In genomic region chr13:55208837-55209648, GRCm38 (mm10) we compare ENCODE assay signal across 9 mouse cellular contexts. TPM values are rescaled to one million over a fixed set of nuclear protein-coding genes. Genes with fewer than 3 reads are reported as not detected.
DNase-seq lines count a peak whose midpoint lies in the region; ATAC-seq and TF ChIP-seq lines count a peak whose summit lies in the region.
"Had no signal": no experiment of that assay in that cellular context is flagged by ENCODE, and none has a peak within 500 bp of the region (broad histone marks: within the 10 kb centered on the region; RNA-seq: fewer than 3 reads in every experiment).

No protein-coding gene starts in this region.

- H3K4me2 ChIP-seq in embryonic facial prominence, embryonic 11.5 days (ENCODE audit: low read depth, low read length): no peak overlapping the region; the same call in 1 of the 2 replicates
- peak overlapping the region; percentile 97; the same call in 1 of the 2 replicates for H3K4me2 ChIP-seq in liver, embryonic 12.5 days

- no peak for ATAC-seq in embryonic facial prominence, embryonic 11.5 days (replicated peaks; ENCODE audit: insufficient number of reproducible peaks, low FRiP score, low TSS enrichment, low read depth)
- ATAC-seq in liver, embryonic 12.5 days: no peak

- DNase-seq in gastrocnemius, adult 2 months: peak; percentile 33
- no peak for DNase-seq in gastrocnemius, adult 8-10 months (ENCODE audit: low spot score in 2 of 2)
- DNase-seq in embryonic facial prominence, embryonic 11.5 days (ENCODE audit: low spot score): peak; percentile 10
- no peak for DNase-seq in adrenal gland, postnatal 4 days (ENCODE audit: low spot score in 2 of 2)
- no peak for DNase-seq in frontal cortex, adult 2 months (ENCODE audit: extremely low spot score in 1 of 2, low spot score in 1 of 2)
- DNase-seq in layer of hippocampus, postnatal 36 days: no peak

- H3K27ac ChIP-seq in gastrocnemius, adult 2 months: peak overlapping the region; percentile 92
- peak overlapping the region; percentile 77 for H3K27ac ChIP-seq in ES-Bruce4 (ENCODE audit: insufficient read depth, low read length)
- no peak overlapping the region for H3K27ac ChIP-seq in embryonic facial prominence, embryonic 11.5 days (replicated peaks; ENCODE audit: low read depth, low read length)
- peak overlapping the region; percentile 49 for H3K27ac ChIP-seq in liver, embryonic 12.5 days

- H3K36me3 ChIP-seq in ES-Bruce4 (ENCODE audit: control insufficient read depth, insufficient read depth, low read length, poor library complexity, severe bottlenecking): peaks cover 10% of the 10 kb centered on the region
- H3K36me3 ChIP-seq in embryonic facial prominence, embryonic 11.5 days (replicated peaks; ENCODE audit: control insufficient read depth, insufficient read depth, low read depth, low read length): no peaks in the 10 kb centered on the region
- H3K36me3 ChIP-seq in liver, embryonic 12.5 days: peaks cover 9% of the 10 kb centered on the region

- peaks cover 3% of the 10 kb centered on the region for H3K4me1 ChIP-seq in ES-Bruce4 (ENCODE audit: control insufficient read depth, insufficient read depth, low read length)
- H3K4me1 ChIP-seq in embryonic facial prominence, embryonic 11.5 days (ENCODE audit: control insufficient read depth, insufficient read depth, low read length): peaks cover 11% of the 10 kb centered on the region
- peaks cover 39% of the 10 kb centered on the region for H3K4me1 ChIP-seq in liver, embryonic 12.5 days

- intact Hi-C loops in gastrocnemius, adult 2 months (cut with DNase I): no loop called here

- peak; percentile 34 for TF ChIP-seq CTCF in gastrocnemius, adult 2 months (IDR thresholded peaks at IDR 0.05)
- no peak for TF ChIP-seq CTCF in ES-Bruce4 (IDR thresholded peaks at IDR 0.05; ENCODE audit: low read depth, low read length)

- no peaks in the 10 kb centered on the region for H3K27me3 ChIP-seq in ES-Bruce4 (ENCODE audit: control insufficient read depth, insufficient read depth, low read length, poor library complexity, severe bottlenecking)
- H3K27me3 ChIP-seq in embryonic facial prominence, embryonic 11.5 days (ENCODE audit: control insufficient read depth, insufficient read depth, low read length): no peaks in the 10 kb centered on the region; the same call in 1 of the 2 replicates
- no peaks in the 10 kb centered on the region for H3K27me3 ChIP-seq in liver, embryonic 12.5 days (replicated peaks)
- H3K27me3 ChIP-seq: CH12.LX had no signal

- H3K9ac ChIP-seq in ES-Bruce4 (ENCODE audit: low read depth, poor library complexity, severe bottlenecking): peak overlapping the region; percentile 99
- no peak overlapping the region; the same call in 1 of the 2 replicates for H3K9ac ChIP-seq in embryonic facial prominence, embryonic 11.5 days (replicated peaks; ENCODE audit: low read length)
- H3K9ac ChIP-seq in liver, embryonic 12.5 days: no peak overlapping the region

- H3K4me3 ChIP-seq in gastrocnemius, adult 2 months: peak overlapping the region; percentile 94; the same call in 1 of the 2 replicates
- peak overlapping the region; percentile 47 for H3K4me3 ChIP-seq in ES-Bruce4 (ENCODE audit: low read depth, low read length)
- H3K4me3 ChIP-seq in embryonic facial prominence, embryonic 11.5 days (ENCODE audit: low read depth, low read length): no peak overlapping the region
- no peak overlapping the region for H3K4me3 ChIP-seq in liver, embryonic 12.5 days

- no peak for TF ChIP-seq EP300 in ES-Bruce4 (IDR thresholded peaks at IDR 0.05; ENCODE audit: insufficient read depth, low read depth, low read length)

- H3K9me3 ChIP-seq in ES-Bruce4 (replicated peaks; ENCODE audit: control insufficient read depth, insufficient read depth, low read length, poor library complexity, severe bottlenecking): no peaks in the 10 kb centered on the region
- no peaks in the 10 kb centered on the region for H3K9me3 ChIP-seq in embryonic facial prominence, embryonic 11.5 days (replicated peaks; ENCODE audit: control insufficient read depth, low read length)
- H3K9me3 ChIP-seq in liver, embryonic 12.5 days (replicated peaks): no peaks in the 10 kb centered on the region

- 60% methylated on average over 13 of the region's 13 CpGs for WGBS in embryonic facial prominence, embryonic 11.5 days
- WGBS in liver, embryonic 12.5 days (ENCODE audit: insufficient replicate concordance): 71% methylated on average over 13 of the region's 13 CpGs

- no peak for TF ChIP-seq POLR2A in ES-Bruce4 (IDR thresholded peaks at IDR 0.05; ENCODE audit: insufficient read depth, low read length)

RNA-seq across cellular contexts. Expression of gene Nsd1, which starts 0.5 kb away (rescaled TPM):
- 10 to 100 TPM; 49.5 to 56.7 TPM for total RNA-seq in gastrocnemius, adult 2 months (2021)
- total RNA-seq in gastrocnemius, adult 8-10 months (2022): 10 to 100 TPM; 43.6 to 62.2 (median 47.4) TPM
- polyA plus RNA-seq in ES-Bruce4 (2011; ENCODE audit: insufficient read depth, insufficient read length, low read depth, missing spikeins): 162 TPM in 2 replicates
- polyA plus RNA-seq in embryonic facial prominence, embryonic 11.5 days (2014; fragmentation: Nextera tagmentation; extraction: Ambion mirVana): 62.3 and 67.4 TPM in 2 replicates
- 27.1 and 27.5 TPM in 2 replicates for polyA plus RNA-seq in liver, embryonic 12.5 days (2016; fragmentation: Nextera tagmentation; extraction: Ambion mirVana)
- total RNA-seq in adrenal gland, postnatal 4 days (2021): 100 to 1,000 TPM; 168 to 172 TPM
- 38.3 and 41.3 TPM in 2 replicates for polyA plus RNA-seq in frontal cortex, adult 2 months (2012; rRNA removed)
- 100 to 1,000 TPM; 124 to 131 TPM for total RNA-seq in layer of hippocampus, postnatal 36 days (2021)

RNA-seq across cellular contexts. Expression of gene Fgfr4, which starts 56.6 kb away (rescaled TPM):
- 1 to 10 TPM; 2.1 to 2.3 TPM for total RNA-seq in gastrocnemius, adult 2 months (2021)
- 1 to 10 TPM in 3 of 4 experiments, under 1 TPM in 1; 0.62 to 1.4 (median 1.4) TPM for total RNA-seq in gastrocnemius, adult 8-10 months (2022)
- 0.93 and 1.0 TPM in 2 replicates for polyA plus RNA-seq in ES-Bruce4 (2011; ENCODE audit: insufficient read depth, insufficient read length, low read depth, missing spikeins)
- 1.4 and 1.6 TPM in 2 replicates for polyA plus RNA-seq in embryonic facial prominence, embryonic 11.5 days (2014; fragmentation: Nextera tagmentation; extraction: Ambion mirVana)
- 5.0 and 5.7 TPM in 2 replicates for polyA plus RNA-seq in liver, embryonic 12.5 days (2016; fragmentation: Nextera tagmentation; extraction: Ambion mirVana)
- total RNA-seq in adrenal gland, postnatal 4 days (2021): 10 to 100 TPM; 35.8 to 39.6 TPM
- 0.38 and 0.54 TPM in 2 replicates for polyA plus RNA-seq in frontal cortex, adult 2 months (2012; rRNA removed)
- total RNA-seq in layer of hippocampus, postnatal 36 days (2021): under 1 TPM; 0.20 to 0.43 TPM
- total RNA-seq: CH12.LX had no signal

Comparison
In these comparisons a context has a peak if more than half of its experiments do, and no peak if none do; other contexts are left out.
1. DNase-seq: peak in gastrocnemius, adult 2 months (single experiment) and embryonic facial prominence, embryonic 11.5 days (single experiment); none in gastrocnemius, adult 8-10 months (0 of 2), adrenal gland, postnatal 4 days (0 of 2), frontal cortex, adult 2 months (0 of 2) and layer of hippocampus, postnatal 36 days (0 of 2).
2. H3K4me3 ChIP-seq: peak in gastrocnemius, adult 2 months (single experiment) and ES-Bruce4 (single experiment); none in embryonic facial prominence, embryonic 11.5 days (single experiment) and liver, embryonic 12.5 days (single experiment).
3. RNA of gene Fgfr4, which starts 56.6 kb away (total RNA-seq): 35.8 to 39.6 TPM in adrenal gland, postnatal 4 days; 2.1 to 2.3 TPM in gastrocnemius, adult 2 months, 0.62 to 1.4 TPM in gastrocnemius, adult 8-10 months and 0.20 to 0.43 TPM in layer of hippocampus, postnatal 36 days; every median in the first group is over 10 times any median in the second.